Mouse (Mus musculus) megakaryocyte, embryonic 14.5 days (primary cell): ENCODE results near the gene Tifa.

Experiments
- FLI1 ChIP-seq: IDR thresholded peaks from 2 replicates; pipeline ENCODE4 v1.6.1; 2012; ENCODE audit warnings: low read length, inconsistent platforms, mixed read lengths
- GATA1 ChIP-seq: IDR thresholded peaks from 3 replicates; pipeline ENCODE4 v1.6.1; 2012; ENCODE audit warnings: mixed read lengths, low read length, inconsistent platforms, borderline replicate concordance

DNA sequence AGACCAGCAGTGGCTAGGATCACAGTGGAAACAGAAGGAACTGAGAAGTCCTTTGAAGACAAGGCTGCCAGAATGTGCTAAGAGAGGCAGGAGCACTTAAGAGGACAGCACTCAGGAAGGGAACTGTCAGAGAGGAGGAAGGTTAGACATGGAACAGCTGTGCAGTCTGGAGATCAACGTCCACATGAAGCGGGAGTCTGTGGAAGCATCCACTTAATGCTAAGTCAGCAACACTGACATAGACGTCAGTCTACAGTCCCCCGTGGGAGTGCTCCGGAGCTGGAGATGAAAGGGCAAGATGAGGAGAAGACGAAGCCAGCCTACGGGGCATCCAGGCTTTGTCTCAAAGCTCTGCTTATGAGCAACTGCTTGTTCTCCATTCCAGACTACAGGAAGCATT lies 37.5 kb downstream of the Tifa start:
- TF ChIP-seq GATA1: no peak
- TF ChIP-seq FLI1: no peak
